Mouse (Mus musculus) hindlimb bud, embryonic 11.5 days (tissue): ENCODE measurements around the gene Brk1.

Experiments used
- DNase-seq: peaks from one replicate; pipeline ENCODE4 v3.0.0-alpha.2; 2012; ENCODE audit warnings: low read depth, low spot score; ENCODE audit errors: extremely low spot score

The Brk1 gene

DNA sequence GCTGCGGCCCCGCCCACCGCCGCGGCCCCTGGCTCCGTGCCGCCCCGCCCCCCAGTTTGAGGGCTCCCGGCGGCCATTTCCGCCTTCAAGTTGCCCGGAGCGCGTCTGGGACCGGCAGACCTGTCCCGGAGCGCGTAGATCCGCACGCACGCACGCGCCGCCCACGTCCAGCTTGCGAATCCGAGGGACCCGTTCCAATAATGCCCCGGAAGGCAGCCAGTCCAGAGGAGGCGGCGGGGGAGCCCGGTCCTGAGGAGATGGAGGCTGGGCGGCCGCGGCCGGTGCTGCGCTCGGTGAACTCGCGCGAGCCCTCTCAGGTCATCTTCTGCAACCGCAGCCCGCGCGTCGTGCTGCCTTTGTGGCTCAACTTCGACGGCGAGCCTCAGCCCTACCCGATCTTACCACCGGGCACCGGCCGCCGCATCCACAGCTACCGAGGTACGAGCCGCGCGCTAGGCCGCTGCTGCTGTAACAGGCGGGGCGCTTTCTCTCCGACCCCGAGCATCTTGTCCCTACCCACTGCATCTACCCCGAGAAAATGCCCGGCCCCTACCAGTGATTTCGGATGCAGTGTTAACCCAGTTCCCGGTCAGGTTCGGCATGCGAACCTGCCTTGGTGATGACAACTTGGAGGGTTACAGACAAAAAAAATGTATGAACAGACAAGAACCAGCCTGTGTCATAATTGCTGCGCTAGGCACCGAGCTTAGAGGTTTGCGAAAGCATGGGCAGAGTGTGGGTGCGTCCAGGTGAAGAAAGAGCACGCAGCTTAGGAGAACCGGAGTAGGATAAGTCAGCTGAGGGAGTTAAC is 19.6 kb downstream of the Brk1 start, which contains the start of gene Vhl:
Gene Vhl (plus strand): TSS at position 19 of the 811 bp plus-strand sequence.
- no peak for DNase-seq

DNA sequence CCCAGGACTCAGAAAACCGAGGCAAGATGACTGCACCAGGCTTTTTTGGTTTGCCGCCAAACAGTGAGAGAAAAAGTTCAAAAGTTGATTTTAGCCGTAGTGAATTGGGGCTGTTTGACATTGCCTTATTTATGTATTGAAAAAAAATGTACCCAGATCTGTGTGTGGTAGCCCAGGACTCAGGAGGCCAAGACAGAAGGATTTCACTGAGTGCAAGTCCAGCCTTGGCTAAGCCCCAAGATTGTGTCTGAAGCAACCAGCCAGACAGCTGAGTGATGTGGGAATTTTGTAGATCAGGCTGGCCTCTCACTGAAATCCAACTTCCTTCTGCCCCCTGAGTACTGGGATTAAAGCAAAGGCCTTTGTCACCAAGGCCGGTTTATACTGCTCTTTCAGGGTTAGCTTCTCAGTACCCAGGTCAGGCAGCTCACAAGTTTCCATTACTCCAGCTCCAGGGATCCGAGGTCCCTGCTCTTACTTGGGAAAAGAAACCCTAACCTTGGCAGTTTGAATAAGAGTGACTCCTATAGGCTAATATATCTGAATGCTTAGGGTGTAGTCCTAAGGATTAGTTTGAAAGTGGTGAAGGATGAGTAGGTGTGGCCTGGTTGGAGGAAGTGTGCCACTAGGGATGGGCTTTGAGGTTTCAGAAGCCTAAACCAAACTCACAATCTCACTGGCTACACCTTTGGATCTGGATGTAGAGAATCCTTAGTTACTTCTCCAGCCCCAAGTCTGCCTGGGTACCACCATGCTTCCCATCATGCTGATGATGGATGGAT is 20.6 kb downstream of the Brk1 start:
- no peak for DNase-seq

DNA sequence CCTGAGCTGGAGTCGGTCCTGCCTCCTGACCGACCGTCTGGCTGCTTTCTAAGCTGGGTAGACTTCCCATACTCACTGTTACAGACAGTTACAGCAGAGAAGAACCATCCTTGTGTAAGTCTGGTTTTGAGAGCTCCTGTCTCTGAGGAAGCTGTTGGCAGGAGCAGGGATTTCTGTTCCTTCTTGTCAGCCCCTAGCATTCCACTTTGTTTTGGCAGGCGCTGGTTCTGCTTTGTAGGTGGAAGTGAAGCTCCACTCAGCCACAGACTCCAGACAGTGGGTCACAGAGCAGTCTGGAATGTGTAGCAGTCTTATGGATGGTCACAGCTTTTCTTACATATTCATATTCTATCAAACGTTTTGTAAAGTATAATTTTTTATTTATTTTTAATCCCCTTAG is 25.8 kb downstream of the Brk1 start:
- no peak for DNase-seq

DNA sequence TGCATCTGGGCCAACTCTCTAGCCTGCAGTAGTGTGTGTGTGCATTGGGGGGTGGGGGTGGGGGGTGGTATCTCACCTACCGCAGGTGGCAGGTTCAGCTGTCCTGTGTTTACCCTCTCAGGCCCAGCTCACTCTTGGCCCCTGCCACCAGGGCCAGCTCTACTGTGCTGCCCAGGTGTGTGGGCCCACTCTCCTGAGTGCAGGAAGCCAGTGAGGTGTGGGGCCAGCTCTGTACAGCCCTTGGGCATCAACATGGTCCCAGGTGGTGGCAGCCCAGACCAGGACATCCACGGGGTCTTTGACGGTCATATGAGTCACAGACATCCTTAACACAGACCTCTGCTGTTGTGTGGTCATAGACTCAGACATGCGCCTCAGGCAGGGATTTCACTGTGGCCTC is 28.3 kb downstream of the Brk1 start:
- no peak for DNase-seq

DNA sequence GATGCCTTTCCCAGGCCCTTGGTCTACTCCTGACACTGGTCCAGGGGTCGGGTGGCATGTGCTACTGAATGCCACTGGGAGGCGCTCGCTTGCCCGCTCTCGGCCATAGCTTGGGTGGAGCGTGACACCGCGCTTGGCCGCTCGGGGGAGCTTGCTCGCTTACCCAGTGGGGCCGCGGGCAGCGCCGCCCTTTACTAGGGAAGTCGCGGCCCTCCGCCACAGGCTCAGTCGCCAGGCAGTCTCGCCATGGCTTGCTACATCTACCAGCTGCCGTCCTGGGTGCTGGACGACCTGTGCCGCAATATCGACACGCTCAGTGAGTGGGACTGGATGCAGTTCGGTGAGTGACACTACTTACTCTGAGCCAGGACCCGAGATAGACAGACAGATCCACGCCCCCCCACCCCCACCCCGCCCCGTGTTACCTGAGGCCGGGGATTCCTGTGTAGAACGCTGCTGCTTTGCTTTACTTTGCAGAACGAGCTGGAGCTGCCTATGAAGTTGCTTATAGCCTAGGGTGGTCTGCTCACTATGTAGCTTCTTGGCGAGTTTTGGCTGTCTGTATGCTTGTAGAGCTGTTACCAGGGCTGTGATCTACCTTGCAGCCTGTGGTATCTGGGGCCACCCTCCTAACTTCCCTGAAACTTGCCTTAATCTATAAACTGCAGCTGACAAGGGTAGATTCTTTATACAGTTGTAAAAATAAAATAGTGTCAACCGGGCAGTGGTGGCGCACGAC is 33.9 kb downstream of the Brk1 start, which contains the start of gene Irak2:
Gene Irak2 (plus strand): TSS at position 166 of the 739 bp plus-strand sequence.
- DNase-seq, result peak; percentile 66

DNA sequence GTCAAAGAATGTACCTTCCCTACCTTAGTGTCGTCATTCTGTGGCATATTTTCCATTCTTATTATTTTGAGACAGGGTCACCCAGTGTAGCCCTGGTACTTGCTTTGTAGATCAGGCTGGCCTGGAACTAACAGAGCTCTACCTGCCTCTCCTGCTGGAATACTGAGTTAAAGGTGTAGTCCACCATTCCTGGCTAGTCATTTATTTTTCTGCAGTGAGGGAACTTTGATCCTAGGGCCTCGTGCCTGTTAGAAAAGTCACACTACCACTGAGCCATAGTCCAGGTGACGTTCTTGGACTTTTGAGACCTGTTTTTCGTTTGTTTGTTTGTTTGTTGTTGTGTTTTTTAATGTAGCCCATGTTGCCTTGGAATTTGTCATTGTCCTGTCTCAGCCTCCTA is 34.6 kb downstream of the Brk1 start:
- no peak for DNase-seq

DNA sequence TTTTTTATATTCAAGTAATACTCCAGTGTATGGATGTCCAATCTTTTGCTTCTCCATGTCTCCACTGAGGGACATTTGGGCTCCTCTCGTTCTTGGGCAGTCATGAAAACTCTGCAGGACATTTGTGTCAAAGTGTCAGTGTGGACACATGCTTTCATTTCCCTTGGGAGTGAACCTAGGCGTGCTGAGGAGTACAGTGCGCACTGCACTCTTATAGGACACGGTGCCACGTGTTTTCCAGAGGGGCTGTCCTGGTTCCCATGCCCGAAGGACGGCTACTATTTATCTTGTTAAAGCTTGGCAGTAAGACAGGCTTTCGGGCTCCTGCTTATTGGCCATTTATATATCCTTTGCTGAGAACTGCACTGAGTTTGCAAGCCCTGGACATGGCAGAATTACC is 38.0 kb downstream of the Brk1 start:
- DNase-seq, result no peak

DNA sequence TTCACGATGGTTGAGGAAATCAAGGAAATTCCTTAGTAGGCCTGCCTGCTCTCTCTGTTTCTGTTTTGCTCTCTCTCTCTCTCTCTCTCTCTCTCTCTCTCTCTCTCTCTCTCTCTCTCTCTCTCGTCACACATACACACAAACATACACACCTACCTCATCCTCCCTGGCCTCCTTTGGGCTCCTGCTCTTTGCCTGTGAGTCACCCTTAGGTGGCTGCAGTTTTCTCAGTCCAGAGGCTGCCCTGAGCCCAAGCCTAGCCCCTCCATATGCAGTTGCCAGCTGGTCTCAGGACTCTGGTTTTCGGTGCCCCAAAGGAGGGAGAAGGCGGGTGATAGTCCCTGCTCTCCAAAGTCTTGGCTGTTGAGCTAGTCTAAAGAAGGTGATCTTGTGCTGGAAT is 38.4 kb downstream of the Brk1 start:
- DNase-seq, result no peak

DNA sequence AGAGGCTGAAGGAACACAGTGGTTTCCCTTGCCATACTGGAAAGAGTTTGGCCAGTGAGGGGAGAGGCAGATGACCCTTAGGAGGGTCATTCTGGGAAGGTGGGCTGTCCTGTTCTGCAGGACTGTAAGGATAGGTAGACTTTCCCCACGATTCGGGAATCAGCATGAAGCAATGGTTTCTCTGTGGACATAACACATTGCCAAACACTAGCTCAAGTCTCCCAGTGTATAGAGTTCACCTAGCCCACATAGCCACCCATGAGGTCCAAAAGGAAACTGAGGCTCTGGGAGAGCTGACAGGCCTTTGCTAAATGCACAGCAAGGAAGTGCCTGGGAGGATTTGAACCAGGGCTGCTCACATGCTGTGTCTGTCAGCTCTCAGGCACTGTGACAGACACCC is 39.4 kb downstream of the Brk1 start:
- no peak for DNase-seq

DNA sequence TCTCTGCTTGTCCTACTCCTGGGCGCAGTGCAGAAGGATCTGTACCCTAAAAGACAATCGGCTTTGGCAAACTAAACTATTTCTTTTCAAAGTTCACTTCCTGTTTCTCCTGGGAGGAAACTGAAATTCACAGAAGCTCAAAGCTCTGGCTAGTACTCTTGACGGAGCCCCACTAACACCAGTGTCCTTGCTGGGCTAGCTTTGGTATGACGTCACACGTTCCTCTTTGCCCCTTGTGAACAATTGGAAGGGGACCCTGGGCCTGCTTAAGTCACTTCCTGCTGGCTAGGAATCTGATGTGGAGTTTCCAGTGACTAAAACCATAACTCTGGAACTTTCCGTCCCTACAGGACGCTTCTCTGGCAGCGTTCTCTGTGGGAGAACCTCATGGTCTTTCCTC is 40.2 kb downstream of the Brk1 start:
- no peak for DNase-seq

DNA sequence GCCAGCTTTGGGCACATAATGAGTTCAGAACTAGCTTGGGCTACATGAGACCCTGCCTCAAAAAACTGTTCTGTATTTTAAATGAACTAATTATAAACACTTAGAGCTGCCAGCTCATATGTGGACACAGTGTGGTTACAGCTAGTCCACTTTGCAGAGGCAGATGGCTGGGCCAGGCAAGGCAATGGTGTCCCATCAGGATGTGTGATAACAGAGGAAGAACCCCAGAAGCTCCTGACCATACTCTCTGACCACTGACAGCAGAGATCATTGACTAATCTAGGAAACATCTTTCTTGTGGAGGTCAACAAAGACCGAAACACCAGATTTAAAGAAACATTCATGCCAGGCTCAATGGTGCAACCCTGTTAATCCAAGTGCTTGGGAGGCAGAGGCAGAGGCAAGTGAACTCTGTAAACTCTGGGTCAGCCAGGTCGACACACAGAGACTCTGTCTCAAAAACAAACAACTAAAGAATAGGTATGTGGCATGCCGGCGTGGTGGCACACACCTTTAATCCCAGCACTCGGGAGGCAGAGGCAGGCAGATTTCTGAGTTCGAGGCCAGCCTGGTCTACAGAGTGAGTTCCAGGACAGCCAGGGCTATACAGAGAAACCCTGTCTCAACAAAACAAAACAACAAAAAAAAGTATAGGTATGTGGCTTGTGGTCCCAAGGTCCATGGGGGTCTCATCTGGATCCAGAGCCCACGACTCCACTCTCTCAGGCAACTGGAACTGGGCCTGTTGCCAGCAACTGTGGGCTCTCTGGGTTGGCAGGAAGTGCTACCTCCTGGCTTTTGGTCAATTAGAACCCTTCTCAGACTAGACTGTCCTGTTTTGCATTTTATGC is 45.0 kb downstream of the Brk1 start:
- DNase-seq, result no peak

DNA sequence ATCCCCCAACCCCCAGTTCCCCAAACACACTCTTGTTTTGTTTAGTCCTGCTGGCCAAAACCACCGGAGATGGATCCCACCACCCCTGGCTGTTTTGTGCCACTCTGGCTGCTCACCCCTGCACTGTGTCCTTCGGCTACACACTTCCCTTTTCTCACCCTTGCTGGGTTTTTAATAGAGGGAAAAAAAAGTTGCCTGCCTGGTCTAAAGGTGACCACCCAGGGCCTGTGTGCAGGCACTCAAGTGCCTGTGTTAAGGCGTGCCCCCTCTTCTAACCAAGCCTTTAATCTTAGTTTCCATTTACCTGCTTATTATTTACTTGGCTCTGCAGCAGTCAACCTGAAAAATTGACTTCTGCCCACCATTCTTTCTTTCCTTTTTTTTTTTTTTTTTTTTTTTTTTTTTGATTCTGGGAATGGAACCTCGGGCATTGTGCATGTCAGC is 45.6 kb downstream of the Brk1 start:
- DNase-seq, result no peak

DNA sequence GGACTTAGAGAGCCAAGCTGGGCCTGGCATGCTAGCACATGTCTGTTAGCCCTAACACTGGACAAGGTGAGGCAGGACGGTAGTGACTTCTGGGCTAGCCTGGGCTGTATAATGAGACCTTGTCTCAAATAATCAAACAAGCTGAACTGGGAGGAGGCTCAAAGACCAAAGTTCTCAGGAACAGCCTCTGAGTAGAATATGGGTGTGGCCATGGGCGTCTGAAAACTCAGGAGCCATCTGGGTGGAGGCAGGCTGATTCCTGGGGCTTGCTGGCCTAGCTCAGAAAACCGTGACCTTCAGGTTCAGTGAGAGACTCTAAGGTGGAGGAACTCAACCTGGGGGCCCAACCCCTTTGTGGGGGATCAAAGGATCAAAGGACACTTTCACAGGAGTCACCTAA is 47.1 kb downstream of the Brk1 start:
- DNase-seq, result no peak

DNA sequence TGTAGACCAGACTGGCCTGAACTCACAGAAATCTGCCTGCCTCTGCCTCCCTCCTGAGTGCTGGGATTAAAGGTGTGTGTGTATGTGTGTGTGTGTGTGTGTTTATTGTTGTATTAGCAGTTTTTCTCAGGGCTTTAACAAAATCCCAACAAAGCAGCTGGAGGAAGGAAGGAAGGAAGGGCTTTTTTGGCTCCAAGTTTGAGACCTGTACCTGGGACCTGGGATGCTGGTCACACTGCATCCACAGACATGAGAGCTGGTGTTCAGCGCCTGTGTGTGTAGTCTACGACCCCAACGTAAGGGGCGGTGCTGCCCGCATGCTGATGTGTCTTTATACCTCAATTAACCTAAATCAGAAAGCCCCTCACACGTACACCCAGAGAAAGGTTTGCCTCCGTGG is 49.0 kb downstream of the Brk1 start:
- no peak for DNase-seq

DNA sequence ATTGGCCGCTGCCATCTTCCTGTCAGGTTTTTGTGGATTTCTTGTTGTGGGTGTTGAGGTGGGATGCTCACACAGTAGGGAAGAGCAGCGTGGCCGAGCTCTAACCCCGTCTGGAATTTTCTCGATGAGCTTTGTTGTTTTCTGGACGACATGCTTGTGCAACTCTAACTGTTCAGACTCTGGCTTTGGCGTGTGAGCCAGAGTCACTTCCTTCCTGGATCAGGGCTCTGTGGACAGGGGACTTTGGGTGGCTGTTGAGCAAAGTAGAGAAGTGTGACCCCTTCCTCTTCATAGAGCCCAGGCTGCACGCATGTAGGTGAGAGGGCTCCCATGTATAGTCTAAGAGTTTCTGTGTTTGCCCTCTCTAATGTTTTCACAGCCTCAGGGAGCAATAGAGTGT is 49.5 kb downstream of the Brk1 start:
- DNase-seq, result no peak

DNA sequence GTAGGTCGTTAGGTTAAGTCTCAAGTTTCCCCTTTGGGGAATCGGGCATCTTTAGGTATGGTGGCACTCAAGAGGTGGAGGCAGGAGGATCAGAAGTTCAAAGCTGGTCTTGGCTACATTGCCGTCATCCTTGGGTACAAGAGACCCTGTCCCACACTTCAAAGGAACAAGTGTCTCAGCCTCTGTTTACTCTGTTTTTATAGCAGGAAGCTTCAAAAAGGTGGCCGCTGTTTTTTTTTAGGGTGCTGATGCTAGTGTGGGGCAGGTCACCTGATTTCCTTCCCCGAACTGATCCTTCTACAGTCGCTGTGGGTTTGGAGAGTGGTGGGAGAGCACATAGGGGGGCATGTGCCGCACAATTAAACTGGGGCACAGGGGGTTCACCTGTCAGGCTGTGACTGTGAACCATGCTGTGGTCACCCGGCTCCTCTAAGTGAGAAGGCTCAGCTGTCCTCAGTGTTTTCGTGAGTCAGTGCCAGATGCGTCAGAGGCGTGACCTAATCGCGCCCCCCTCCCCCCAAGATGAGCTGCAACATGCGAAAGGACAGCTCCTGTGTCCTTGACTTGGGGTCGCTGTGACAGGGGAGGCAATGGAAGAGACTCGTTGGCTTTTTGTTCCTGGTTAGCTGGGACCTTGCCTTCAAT is 50.3 kb downstream of the Brk1 start:
- no peak for DNase-seq

DNA sequence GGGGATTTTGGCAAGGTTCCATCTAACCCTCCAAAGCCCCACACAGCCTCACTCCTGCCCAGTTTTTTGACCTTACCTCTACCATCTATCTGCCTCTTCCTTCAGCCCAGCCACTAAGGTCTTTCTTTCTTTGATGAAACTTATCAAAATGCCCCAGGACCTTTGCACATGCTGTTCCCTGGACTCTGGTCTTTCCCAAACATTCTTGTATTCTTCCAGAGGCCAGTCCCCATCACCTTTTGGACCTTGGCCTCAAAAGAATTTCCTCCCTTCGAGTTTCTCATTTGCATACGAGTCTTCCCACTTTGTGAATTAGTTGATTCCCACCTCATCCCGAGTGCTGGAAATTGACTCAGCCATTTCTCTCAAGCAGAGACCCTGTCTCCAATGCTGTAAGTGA is 50.9 kb downstream of the Brk1 start:
- DNase-seq, result no peak

DNA sequence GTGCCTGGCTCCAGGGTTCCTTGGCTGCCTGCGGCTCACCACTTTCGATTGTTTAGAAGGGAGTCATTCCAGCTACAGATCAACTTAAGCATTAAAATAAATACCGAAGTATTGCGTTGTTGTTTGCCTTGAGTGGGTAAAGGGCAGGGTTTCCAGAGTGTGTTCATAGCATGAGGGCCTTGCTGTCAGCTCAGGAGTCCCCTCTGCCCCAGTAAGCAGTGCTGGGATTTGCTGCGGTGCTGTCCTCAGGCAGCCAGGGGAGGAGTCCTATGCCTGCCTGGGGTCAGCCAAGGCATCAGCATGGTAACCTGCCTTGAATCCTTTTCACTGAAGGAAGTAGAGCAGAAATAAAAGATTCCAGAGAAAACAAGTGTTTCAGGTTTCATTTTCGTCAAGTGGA is 52.3 kb downstream of the Brk1 start:
- no peak for DNase-seq

DNA sequence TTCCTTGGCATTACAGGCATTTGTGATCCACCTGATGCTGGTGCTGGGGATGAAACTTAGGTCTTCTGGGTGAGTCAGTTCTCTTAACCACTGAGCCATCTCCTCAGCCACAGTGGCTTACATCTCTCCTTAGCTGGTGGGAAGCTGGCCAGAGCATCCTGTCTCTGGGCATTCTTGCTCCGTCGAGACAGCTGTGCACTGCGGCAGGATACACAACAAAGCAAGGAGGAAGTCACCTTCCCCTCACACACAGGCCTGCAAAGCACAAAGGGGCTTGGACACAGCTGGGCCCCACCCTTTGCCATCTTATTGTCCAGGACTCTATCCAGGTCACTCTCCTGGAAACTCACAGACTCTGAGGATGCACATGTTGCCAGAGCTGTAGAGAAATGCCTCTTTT is 53.7 kb downstream of the Brk1 start:
- no peak for DNase-seq
